Mouse (Mus musculus) thymus, postnatal 14 days (tissue): ENCODE measurements around the gene Optc.

Experiments used
- DNase-seq: peaks from one replicate; pipeline ENCODE4 v3.0.0; 2021

Optc gene

GRCm38 (mm10) chr1:133917456-133918087 lies 9.8 kb upstream of the Optc start:
- no peak for DNase-seq

DNA sequence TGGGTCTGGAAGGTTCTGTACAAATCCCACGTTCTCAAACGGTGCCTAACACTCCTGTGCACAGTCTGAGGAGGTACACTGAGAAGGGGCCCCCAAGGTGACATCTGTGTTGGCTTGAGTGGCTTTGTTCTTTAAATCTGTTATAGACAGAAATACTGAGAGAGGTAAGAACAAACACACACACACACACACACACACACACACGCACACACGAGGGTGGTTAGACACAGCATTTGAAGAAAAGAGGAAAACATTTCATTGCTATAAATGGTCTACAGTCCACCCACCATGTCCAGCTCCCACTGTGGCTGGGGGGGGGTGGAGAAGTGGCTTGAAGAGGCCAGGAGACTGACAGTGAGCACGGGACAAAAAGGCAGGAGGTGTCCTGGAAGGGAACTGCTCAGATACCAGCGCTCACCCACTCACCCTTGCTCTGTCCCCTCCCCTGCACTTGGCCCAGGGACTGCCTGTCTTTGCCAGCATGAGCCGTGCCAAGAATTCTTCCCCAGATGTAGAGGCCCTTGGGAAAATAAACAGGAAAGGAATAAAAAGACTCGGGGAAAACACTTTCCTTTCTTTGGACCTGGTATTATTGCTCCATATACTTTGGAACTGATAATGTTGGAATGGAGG lies 8.0 kb upstream of the Optc start:
- DNase-seq, result no peak

- DNase-seq, result no peak
These were observed 7.3 kb upstream of the Optc start for GRCm38 (mm10) chr1:133915115-133915514.

- DNase-seq, result no peak
These were observed 5.2 kb upstream of the Optc start for GRCm38 (mm10) chr1:133913018-133913417.

GRCm38 (mm10) chr1:133911456-133911855 lies 3.7 kb upstream of the Optc start:
- DNase-seq, result peak; percentile 48

GRCm38 (mm10) chr1:133911008-133911407 lies 3.2 kb upstream of the Optc start:
- no peak for DNase-seq

DNA sequence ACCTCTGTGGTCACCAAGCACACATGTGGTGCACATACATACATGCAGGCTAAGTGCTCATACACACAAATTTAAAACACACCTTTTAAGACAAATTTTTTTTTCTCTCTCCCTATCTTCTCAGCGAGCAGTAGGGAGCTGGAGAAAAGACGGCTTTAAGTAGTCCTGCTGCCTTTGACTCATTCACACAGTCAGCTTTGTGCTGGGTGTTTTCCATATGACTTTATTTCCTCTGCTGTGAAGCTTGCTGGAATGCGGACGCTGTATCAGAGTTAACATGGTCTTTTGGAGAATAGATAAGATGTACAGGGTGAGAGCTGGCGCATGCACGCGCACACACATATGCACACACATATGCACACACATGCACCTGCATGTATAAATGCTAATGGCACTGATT lies 2.3 kb upstream of the Optc start:
- DNase-seq, result no peak

DNA sequence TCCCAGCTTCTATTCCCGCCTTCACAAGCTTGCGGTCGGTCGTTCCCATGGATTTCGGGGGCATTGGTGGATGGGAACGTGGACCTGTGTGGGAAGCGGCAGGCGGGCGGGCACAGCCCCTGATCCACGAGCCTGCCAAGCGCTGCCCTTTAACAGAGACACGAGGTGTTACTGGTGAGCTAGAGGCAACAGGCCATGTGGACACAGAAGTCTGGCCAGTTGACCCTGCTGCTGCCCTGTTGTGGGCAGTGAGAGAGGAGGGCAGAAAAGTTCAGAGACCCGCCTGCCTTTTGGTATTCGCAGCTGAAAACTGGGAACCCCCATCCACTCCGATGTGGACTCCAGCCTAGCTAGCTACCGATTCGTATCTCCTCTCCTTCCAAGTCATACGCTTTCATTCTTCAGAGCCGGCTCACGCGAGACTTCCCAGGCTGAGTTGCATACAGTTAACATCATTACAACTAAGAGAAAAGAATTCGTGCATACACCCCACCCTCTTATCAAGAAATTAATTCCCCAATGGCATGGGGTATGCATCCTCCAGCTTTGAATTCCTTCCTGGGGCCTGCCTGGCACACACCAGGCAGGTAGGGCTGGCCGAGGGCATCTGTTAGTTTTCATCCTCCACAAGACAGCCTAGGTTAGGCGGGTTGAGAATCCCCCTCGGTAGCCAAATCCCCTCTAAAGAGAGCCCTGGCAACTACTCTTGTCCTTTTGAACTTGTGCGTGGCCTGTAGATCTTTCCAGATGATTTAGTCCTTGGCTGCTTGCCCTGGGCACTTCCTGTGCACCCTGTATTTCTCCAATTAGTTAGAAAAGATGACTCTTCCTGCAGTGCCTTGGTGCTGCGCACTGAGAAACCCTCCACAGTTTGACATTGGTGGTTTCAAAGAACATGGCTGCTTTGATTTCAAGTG lies 1.1 kb upstream of the Optc start:
- no peak for DNase-seq

- no peak for DNase-seq
These were observed 1.4 kb downstream of the Optc start for GRCm38 (mm10) chr1:133906420-133906819.

DNA sequence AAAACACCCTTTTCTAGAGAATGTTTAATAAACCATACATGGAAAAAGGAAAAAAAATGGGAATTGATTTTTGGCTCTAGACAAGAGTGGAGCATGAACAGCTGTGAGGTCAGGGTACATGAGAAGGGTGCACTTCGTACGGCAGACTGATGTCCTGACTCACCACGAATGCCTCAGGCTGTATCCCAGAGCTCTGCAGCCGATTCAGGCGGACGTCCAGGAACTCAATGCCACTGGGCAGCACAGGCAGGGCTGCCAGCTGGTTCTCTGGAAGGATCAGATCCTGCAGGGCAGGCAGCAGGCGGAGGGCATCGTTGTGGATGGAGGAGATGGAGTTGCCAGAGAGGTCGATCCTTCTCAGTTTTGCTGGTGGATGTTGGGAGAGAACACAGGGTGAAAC lies 7.0 kb downstream of the Optc start:
- DNase-seq, result no peak

GRCm38 (mm10) chr1:133899043-133899542 lies 8.7 kb downstream of the Optc start:
- DNase-seq, result no peak

- DNase-seq, result no peak
These were observed 10.5 kb downstream of the Optc start for GRCm38 (mm10) chr1:133897293-133897692.

DNA sequence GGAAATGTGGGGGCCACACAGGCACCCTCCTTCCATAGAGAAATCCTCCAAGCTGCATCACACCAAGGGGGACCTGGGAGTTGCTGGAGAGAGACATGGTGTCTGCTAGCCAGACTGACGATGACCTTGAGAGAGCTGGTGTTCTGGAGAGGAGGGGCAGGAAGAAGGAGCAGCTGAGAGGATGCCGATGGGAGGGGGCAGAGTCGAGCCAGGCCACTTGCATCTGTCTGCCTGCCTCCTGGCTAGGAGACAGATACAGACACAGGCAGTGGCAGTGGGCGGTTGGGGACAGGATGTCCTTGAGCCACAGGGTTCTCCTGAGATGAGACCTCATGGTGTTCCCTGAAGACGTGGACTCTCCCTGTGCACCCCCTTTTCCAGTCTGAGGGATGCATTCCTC lies 16.3 kb downstream of the Optc start:
- peak; percentile 19 for DNase-seq

GRCm38 (mm10) chr1:133889949-133890598 lies 17.7 kb downstream of the Optc start:
- no peak for DNase-seq

GRCm38 (mm10) chr1:133887538-133888250 lies 20.1 kb downstream of the Optc start:
- DNase-seq, result no peak

DNA sequence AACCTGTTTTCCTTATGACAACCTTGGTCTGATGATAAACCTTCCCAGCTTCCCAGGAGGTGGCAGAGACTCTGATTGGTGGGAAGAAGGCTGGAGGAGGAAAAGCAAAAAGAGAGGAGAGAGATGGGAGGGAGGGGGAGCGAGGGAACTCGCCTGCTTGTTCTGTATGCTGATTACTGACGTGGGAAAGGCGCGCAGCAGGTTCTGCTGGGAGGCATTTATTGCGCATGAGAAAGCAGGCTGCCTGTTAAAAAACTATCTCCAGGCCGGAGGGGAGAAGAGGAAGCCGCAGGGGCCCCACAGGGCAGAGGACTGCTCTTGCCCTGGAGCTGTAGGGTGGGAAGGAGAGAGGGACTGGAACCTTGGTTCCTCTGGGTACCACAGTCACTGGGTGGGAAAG lies 20.8 kb downstream of the Optc start:
- no peak for DNase-seq

DNA sequence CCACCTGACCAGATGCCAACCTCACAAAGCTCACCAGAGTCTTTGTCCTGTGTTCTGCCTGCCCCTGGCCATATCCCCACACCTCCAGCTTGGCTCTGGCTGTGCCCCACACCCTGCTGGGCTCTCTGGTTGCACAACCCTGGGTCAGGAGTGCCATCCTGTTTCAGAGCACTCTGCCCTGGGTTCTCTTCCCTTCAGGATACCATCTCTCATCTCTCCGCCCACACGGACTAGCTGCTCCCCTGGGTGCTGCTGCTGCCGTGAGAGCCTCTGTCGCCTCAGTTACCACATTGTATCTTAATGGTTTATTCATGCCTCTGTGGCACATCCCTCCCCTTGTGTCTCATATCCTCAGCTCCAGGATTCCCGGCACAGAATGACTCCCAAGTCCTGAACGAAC lies 21.4 kb downstream of the Optc start:
- no peak for DNase-seq

GRCm38 (mm10) chr1:133885811-133886210 lies 22.0 kb downstream of the Optc start:
- DNase-seq, result no peak

GRCm38 (mm10) chr1:133884746-133885145 lies 23.1 kb downstream of the Optc start:
- no peak for DNase-seq

DNA sequence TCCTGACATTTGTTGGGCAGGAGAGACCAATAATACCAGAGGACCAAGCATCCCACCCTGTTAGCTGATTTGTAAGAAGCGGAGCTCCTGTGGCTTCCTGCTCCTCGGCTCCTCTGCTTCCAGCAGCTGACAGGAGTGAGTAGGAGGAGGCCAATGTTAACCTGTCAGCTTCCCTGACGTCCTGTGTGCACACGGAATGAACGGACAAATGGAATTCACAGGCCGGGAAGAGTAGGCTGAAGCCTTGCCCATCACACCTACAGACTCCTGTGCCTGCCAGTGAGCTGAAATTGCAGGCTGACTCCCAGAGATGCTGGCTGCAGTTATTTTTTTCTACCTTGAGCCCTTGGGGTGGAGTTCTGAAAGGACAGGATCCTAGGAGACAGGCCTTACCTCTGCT lies 23.7 kb downstream of the Optc start:
- no peak for DNase-seq

DNA sequence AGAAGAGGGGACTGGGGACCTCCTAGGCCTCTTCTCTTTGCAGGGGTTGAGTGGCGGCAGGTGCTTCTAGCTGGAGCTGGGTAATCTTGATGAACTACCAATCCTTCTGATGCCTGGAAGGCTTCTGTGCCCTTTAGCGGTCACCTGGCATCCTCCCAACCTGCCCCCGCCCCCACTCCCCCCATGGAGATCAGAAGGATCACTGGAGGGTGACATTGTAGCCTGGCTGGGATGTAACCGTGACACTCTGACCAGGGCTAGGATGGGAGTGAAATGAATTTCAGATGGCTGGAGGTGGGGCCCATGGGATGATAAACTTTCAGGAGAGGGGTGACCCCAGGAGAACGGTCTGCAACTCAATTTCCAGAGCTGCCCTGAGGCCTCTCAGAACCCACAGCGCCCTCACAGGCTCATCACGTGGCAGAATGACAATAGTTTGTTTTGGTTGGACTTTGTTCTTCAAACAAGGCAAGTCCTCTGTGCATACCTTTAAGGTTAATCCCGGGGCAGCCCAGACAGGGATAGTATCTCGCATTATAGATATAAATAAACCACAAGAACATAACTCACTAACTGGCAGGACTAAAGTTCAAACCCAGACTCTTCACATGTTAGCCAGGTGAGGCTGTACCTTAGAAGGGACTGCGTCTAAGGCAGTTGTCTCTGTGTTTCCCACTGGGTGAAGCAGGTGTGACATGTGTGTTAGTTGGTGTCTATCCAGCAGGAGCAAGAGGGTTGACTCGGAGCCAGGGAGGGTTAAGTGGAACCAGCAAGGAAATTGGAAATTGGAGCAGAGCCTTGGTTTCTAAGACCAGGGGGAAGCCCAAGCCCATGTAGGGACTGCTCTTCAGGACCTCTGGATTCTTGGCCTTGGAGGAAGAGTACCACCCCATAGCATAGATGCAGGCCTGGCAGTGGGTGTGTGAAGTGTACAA lies 25.2 kb downstream of the Optc start:
- no peak for DNase-seq
